Mouse (Mus musculus) megakaryocyte, embryonic 14.5 days (primary cell): ENCODE data around the gene Kat6b.

Source experiments
- FLI1 ChIP-seq: IDR thresholded peaks from 2 replicates; pipeline ENCODE4 v1.6.1; 2012; ENCODE audit warnings: low read length, inconsistent platforms, mixed read lengths
- GATA1 ChIP-seq: IDR thresholded peaks from 3 replicates; pipeline ENCODE4 v1.6.1; 2012; ENCODE audit warnings: mixed read lengths, low read length, inconsistent platforms, borderline replicate concordance

DNA sequence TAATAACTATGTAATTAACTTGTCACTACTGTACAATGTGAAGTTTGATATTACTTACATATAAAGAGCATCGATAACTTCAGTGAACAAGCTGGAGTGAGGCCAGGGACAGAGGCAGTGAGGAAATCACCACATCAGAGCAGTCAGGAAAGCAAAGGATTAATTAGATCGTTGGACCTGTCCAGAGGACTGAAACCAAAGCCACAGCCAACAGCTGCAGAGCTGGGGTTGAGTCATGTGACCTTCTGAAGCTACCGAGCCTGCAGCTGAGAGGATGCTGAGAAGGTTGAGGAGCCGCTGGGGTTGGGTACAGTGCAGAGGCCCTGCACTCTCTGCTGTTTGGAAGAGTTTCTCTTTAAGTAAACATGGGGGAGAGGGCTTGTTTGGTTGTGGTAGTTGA, 41.4 kb upstream of the Kat6b start:
- TF ChIP-seq GATA1 (no peak), FLI1 (no peak)
